Mouse (Mus musculus) hindbrain, embryonic 12.5 days (tissue): ENCODE measurements at regions not wholly inside any gene's neighbourhood (a gene's known extent, or its start where the extent isn't known, plus 50 kb on each side); places are given as distances from the start of the nearest gene placed in this dataset.

Experiments used
- ATAC-seq: fragments of 200-750 bp; cut with Nextera tagmentation; 2 replicates; pipeline ENCODE4 v1.8.0; 2017; ENCODE audit warnings: moderate TSS enrichment; ENCODE audit not compliant: low FRiP score
- H3K27ac ChIP-seq: fragments of 300-500 bp; sonication (generic); 2 replicates; pipeline ENCODE4 v1.5.1; 2016; ENCODE audit warnings: mild to moderate bottlenecking
- H3K27me3 ChIP-seq: fragments of 300-500 bp; sonication (generic); 2 replicates; pipeline ENCODE4 v1.6.1; 2016; ENCODE audit warnings: mild to moderate bottlenecking
- H3K36me3 ChIP-seq: fragments of 300-500 bp; sonication (generic); 2 replicates; pipeline ENCODE4 v1.6.1; 2016; ENCODE audit warnings: mild to moderate bottlenecking
- H3K4me1 ChIP-seq: fragments of 300-500 bp; sonication (generic); 2 replicates; pipeline ENCODE4 v1.6.1; 2016
- H3K4me2 ChIP-seq: fragments of 300-500 bp; sonication (generic); replicated peaks from 2 replicates; pipeline ENCODE4 v1.6.1; 2016; ENCODE audit warnings: mild to moderate bottlenecking
- H3K4me3 ChIP-seq: fragments of 300-500 bp; sonication (generic); 2 replicates; pipeline ENCODE4 v1.5.1; 2016; ENCODE audit warnings: mild to moderate bottlenecking
- H3K9ac ChIP-seq: fragments of 300-500 bp; sonication (generic); 2 replicates; pipeline ENCODE4 v1.6.1; 2016; ENCODE audit warnings: mild to moderate bottlenecking, moderate library complexity
- H3K9me3 ChIP-seq: fragments of 300-500 bp; sonication (generic); replicated peaks from 2 replicates; pipeline ENCODE4 v1.6.1; 2016; ENCODE audit warnings: mild to moderate bottlenecking
- WGBS: fragments of 180-500 bp; shearing (Covaris S2); methylation state at CpG from one replicate; pipeline ENCODE4 v1.1.7; 2016; 5-methylcytosine and 5-hydroxymethylcytosine counted together

DNA sequence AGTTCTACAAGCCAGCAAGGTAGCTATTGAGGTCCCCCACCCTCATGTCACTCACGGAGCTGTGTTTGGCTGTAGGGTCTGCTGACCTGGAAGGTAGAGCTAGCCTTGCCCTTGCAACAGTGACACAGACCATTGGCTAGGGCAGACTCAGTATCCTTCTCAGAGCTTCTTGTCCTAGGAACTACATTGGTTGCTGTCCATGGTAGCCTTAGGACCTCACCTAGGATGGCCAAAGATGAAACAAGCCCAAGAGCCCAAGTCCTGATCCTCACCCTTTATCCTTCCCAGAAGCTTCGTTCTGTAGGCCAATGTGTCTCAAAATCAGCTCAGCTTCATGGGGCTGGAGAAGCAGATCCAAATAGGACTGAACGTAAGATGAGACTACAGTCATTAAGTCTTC, 187.3 kb downstream of the Tmem132e start:
- WGBS = 64% methylated on average over 3 of the region's 3 CpGs
- no peak overlapping the region for H3K9ac ChIP-seq
- peaks cover 14% of the 10 kb centered on the region for H3K4me1 ChIP-seq
- ATAC-seq = no peak
- H3K27ac ChIP-seq = no peak overlapping the region
- no peak overlapping the region for H3K4me2 ChIP-seq
- H3K36me3 ChIP-seq = no peaks in the 10 kb centered on the region
- H3K9me3 ChIP-seq = no peaks in the 10 kb centered on the region
- H3K27me3 ChIP-seq = peaks cover 16% of the 10 kb centered on the region; the same call in 1 of the 2 replicates
- H3K4me3 ChIP-seq = no peak overlapping the region

DNA sequence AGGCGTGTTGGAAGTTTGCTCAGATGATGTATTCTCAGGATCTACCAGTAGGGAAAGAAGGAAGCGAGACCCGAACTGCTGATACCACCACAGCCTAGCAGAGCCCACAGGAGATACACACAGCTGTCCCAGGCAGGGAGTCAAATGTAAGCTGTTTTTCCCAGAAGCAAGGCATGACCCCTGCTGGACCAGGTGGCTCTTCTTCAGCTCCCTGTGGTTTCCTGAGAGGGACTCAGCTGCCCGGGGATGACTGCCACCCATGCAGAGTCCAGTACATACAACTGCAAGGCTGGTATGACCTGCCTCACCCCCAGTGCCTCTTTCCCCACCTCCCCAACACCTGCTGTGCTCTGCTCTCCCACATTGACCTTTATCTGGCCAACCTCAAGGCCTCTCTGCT, 184.4 kb downstream of the Tmem132e start:
- peaks cover 25% of the 10 kb centered on the region; the same call in 1 of the 2 replicates for H3K27me3 ChIP-seq
- peaks cover 12% of the 10 kb centered on the region; the same call in 1 of the 2 replicates for H3K4me1 ChIP-seq
- no peak overlapping the region for H3K4me3 ChIP-seq
- 77% methylated on average over 4 of the region's 4 CpGs for WGBS
- no peak overlapping the region for H3K4me2 ChIP-seq
- ATAC-seq = no peak
- no peaks in the 10 kb centered on the region for H3K36me3 ChIP-seq
- H3K9ac ChIP-seq = no peak overlapping the region
- no peak overlapping the region for H3K27ac ChIP-seq
- no peaks in the 10 kb centered on the region for H3K9me3 ChIP-seq

DNA sequence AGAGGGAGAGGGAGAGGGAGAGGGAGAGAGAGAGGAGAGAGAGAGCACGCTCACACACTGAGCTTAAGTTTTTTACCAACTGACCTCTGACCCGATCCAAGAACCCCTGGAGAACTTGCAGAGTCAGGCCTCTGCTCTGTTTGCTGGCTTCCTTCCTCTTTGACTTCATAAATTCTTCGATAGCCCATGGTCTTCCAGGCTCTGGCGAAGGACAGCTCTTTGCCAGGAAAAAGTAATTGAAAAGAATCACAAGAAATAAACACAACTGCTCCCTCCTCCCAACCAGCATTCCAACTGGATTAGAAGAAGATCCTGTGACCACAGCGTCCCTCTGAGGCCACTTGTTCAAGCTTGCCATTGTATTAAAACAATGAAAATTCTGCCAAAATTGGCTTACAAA, 182.8 kb downstream of the Tmem132e start:
- Histone ChIP-seq H3K9me3 (no peaks in the 10 kb centered on the region), H3K4me1 (peaks cover 19% of the 10 kb centered on the region; the same call in 1 of the 2 replicates), H3K4me2 (no peak overlapping the region), H3K36me3 (no peaks in the 10 kb centered on the region), H3K9ac (no peak overlapping the region), H3K4me3 (no peak overlapping the region), H3K27ac (no peak overlapping the region), H3K27me3 (peaks cover 31% of the 10 kb centered on the region)
- WGBS = 20% methylated on average over 5 of the region's 5 CpGs
- ATAC-seq = no peak

DNA sequence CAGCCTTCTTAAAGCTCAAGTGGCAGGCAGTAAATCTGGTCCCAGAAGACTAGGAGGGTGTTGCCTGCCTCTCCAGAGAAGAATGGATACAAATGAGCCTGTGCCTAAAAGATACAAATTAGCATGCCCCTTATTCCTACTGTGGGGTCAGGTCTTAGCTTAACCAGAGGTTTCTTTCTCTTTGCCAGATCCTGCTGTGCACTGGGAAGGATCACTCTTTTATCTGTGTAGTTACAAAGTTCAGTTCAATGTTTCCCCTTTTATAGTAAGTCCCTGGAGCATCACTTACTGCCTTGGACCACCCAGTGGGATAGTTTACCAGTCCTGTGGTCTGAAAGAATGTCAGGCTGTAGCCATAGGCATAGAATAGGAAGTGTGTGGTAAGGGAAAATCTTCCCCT, 181.1 kb downstream of the Tmem132e start:
- Histone ChIP-seq H3K27me3 (peaks cover 33% of the 10 kb centered on the region), H3K4me1 (peaks cover 19% of the 10 kb centered on the region; the same call in 1 of the 2 replicates)
- no peak for ATAC-seq

DNA sequence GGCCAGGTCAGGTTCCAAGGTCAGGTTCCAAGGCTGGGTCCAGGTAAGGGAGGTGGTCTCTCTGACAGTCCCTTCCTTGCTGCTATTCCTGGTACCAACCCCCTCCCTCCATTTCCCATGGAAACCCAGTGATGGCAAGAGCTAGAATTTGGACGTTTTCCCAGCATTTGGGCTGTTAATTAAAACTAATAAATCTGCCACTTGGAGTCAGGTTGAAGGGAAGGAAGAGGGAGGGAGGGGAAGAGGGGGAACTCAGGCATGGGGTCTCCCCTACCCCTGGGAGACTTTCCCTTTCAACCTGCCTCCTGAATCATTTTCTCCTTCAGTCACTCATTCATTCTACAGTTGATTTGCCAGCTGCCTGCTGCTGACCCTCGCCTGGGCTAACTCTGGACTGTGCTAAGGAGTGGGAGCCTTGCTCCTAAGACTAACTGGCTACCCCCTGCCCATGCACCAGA, 179.5 kb downstream of the Tmem132e start:
- no peak overlapping the region for H3K4me3 ChIP-seq
- no peaks in the 10 kb centered on the region for H3K36me3 ChIP-seq
- 23% methylated on average over 2 of the region's 2 CpGs for WGBS
- H3K9me3 ChIP-seq = no peaks in the 10 kb centered on the region
- no peak overlapping the region for H3K4me2 ChIP-seq
- H3K27me3 ChIP-seq = peaks cover 33% of the 10 kb centered on the region
- H3K27ac ChIP-seq = no peak overlapping the region
- peaks cover 24% of the 10 kb centered on the region; the same call in 1 of the 2 replicates for H3K4me1 ChIP-seq
- no peak overlapping the region for H3K9ac ChIP-seq
- ATAC-seq = no peak

More for the DNA sequence above, 181.1 kb downstream of the Tmem132e start:
- Histone ChIP-seq H3K4me3 (no peak overlapping the region), H3K36me3 (no peaks in the 10 kb centered on the region), H3K4me2 (no peak overlapping the region), H3K9ac (no peak overlapping the region), H3K27ac (no peak overlapping the region), H3K9me3 (no peaks in the 10 kb centered on the region)

DNA sequence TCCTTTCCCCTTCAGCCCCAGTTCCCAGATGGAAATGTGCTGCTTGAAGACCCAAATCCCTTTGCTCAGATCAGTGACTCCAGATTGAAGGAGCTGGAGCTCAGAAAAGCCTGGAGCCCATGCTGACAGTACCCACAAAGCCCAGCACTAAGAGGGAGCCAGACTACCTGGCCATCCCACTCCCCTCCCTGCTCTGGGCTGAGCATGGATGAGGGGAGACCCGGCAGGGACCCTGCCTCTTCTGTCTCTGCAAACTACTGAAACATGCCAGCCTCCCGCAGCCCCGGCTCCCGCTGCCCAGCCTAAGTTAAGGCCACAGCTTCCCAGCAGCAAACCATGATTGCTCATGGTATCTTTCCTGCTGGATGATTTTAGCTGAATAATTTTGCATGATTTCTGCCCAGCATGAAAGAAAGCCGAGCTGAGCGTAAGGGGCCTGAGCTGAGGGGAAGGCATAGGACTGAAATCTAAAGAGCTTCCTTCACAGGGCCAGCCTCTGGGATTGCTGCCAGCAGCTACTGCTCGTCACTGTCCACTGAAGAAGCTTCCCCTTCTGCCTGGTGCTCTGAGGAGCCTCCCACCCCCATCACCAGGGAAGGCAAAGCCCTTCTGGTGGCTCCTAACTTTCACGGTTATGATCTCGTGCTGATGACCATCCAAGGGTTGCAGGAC, 178.4 kb downstream of the Tmem132e start:
- H3K9ac ChIP-seq = no peak overlapping the region
- H3K4me3 ChIP-seq = no peak overlapping the region
- no peak for ATAC-seq
- H3K36me3 ChIP-seq = no peaks in the 10 kb centered on the region
- H3K4me1 ChIP-seq = peaks cover 24% of the 10 kb centered on the region; the same call in 1 of the 2 replicates
- no peak overlapping the region for H3K27ac ChIP-seq
- WGBS = 67% methylated on average over 9 of the region's 9 CpGs
- no peak overlapping the region for H3K4me2 ChIP-seq
- no peaks in the 10 kb centered on the region for H3K9me3 ChIP-seq
- peaks cover 31% of the 10 kb centered on the region for H3K27me3 ChIP-seq

DNA sequence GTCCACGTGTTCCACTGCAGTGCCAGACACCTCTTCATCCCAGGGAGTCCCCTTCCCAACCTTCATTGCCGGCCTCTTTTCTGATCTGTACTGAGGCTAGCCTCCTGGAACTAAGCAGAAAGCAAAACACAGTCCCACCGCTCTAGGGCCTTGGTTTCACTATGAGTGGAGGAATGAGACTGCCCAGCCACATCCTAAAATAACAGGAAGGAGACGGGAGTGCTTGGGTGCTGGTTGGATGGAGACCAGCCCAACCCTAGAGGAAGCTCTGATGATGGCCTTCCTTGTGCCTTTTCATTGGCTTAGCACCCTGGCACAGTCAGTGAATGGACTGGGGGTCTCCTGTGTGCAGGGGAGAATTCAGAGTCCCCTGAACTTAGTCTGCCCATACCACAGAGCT, 177.4 kb downstream of the Tmem132e start:
- no peak for ATAC-seq
- no peak overlapping the region for H3K4me2 ChIP-seq
- no peak overlapping the region for H3K9ac ChIP-seq
- H3K9me3 ChIP-seq = no peaks in the 10 kb centered on the region
- no peak overlapping the region for H3K27ac ChIP-seq
- peaks cover 29% of the 10 kb centered on the region for H3K27me3 ChIP-seq
- 79% methylated on average over 4 of the region's 4 CpGs for WGBS
- no peaks in the 10 kb centered on the region for H3K36me3 ChIP-seq
- no peak overlapping the region for H3K4me3 ChIP-seq
- peaks cover 24% of the 10 kb centered on the region; the same call in 1 of the 2 replicates for H3K4me1 ChIP-seq

DNA sequence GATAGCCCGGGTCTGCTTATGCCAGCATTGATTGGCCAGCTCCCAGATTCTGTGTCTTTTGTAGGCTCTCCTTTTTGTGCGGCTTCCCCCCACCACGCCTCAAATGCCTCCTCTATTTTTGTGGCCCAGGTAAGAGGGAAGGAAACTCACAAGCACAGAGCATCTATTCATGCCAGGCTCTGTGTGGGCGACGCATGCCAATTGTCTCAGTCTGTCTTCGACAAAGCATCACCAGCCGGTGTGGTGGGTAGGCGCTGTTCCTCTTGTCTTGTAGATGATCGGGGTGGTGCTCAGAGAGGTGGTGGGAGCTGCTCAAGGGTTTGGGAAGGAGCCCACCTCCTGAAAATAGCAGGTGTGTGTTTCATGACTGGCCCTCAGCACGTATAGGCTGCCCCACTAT, 175.5 kb downstream of the Tmem132e start:
- Histone ChIP-seq H3K36me3 (no peaks in the 10 kb centered on the region), H3K9me3 (no peaks in the 10 kb centered on the region), H3K27ac (no peak overlapping the region), H3K4me3 (no peak overlapping the region), H3K9ac (no peak overlapping the region), H3K27me3 (peaks cover 20% of the 10 kb centered on the region), H3K4me2 (no peak overlapping the region), H3K4me1 (peaks cover 19% of the 10 kb centered on the region; the same call in 1 of the 2 replicates)
- no peak for ATAC-seq
- 65% methylated on average over 10 of the region's 10 CpGs for WGBS

DNA sequence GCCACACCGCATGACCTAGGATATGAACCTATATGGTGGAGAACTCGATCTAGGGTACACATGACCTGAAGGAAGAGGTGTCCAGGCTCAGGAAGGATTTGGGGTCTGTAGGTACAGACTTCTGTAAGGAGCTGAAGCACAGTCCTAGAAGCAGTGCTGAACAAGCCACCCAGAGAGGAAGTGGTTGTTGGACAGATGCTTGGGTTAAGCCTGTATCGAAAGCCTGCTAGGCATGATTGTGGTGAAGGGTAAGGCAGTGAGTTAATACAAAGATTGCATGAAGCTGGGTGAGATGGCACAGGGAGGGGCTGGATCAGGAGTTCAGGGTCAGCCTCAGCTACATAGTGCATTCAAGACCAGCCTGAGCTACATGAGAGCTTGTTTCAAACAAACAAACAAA, 153.3 kb downstream of the Tmem132e start:
- Histone ChIP-seq H3K27ac (no peak overlapping the region), H3K4me1 (no peaks in the 10 kb centered on the region), H3K27me3 (no peaks in the 10 kb centered on the region), H3K9me3 (peaks cover 3% of the 10 kb centered on the region; the same call in 1 of the 2 replicates), H3K4me3 (no peak overlapping the region), H3K4me2 (no peak overlapping the region), H3K36me3 (no peaks in the 10 kb centered on the region), H3K9ac (no peak overlapping the region)
- no peak for ATAC-seq
- WGBS = 91% methylated on average over 3 of the region's 3 CpGs

DNA sequence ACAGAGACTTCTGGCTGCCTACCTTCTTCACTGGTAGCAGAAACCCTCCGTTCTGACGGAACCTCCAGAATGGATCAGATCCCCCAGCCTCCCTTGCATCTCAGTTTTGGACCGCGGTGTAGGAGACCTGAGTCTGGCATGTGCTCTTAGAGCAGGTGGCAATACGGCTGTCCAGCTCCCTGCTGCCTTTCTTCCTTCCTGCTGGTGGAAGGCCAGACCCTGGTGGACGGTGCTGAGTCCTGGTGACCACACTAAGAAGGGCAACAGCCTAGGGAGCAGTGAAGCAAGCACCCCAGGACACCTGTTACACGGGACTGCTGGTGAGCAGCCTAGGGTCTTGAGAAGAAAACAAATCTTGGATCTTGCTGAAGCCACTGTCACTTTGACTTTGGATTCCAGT, 152.7 kb downstream of the Tmem132e start:
- Histone ChIP-seq H3K27me3 (no peaks in the 10 kb centered on the region), H3K4me2 (no peak overlapping the region), H3K4me3 (no peak overlapping the region), H3K9ac (no peak overlapping the region), H3K36me3 (no peaks in the 10 kb centered on the region), H3K27ac (no peak overlapping the region), H3K9me3 (peaks cover 3% of the 10 kb centered on the region; the same call in 1 of the 2 replicates), H3K4me1 (no peaks in the 10 kb centered on the region)
- WGBS = 85% methylated on average over 7 of the region's 7 CpGs
- ATAC-seq = no peak

DNA sequence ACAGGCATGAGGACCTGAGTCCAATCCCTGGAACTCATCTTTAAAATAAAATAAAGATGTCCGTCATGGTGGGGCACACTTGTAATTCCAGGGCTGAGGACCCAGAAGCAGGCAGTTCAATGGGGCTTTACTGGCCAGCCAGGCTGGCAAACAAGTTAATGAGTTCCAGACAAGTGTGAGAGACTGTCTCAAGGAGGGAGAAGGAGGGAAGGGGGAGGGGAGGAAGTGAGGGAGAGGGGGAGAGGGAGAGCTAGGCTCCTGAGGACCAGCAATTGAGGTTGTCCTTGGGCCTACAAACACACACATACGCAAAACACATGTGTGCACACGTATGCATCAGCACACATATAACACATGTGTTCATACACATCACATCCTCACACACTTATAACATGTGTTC, 149.2 kb downstream of the Tmem132e start:
- Histone ChIP-seq H3K4me1 (no peaks in the 10 kb centered on the region), H3K27ac (no peak overlapping the region), H3K9me3 (peaks cover 3% of the 10 kb centered on the region; the same call in 1 of the 2 replicates), H3K27me3 (no peaks in the 10 kb centered on the region), H3K4me3 (no peak overlapping the region), H3K36me3 (no peaks in the 10 kb centered on the region), H3K9ac (no peak overlapping the region), H3K4me2 (no peak overlapping the region)
- no peak for ATAC-seq
- 74% methylated on average over 3 of the region's 3 CpGs for WGBS

DNA sequence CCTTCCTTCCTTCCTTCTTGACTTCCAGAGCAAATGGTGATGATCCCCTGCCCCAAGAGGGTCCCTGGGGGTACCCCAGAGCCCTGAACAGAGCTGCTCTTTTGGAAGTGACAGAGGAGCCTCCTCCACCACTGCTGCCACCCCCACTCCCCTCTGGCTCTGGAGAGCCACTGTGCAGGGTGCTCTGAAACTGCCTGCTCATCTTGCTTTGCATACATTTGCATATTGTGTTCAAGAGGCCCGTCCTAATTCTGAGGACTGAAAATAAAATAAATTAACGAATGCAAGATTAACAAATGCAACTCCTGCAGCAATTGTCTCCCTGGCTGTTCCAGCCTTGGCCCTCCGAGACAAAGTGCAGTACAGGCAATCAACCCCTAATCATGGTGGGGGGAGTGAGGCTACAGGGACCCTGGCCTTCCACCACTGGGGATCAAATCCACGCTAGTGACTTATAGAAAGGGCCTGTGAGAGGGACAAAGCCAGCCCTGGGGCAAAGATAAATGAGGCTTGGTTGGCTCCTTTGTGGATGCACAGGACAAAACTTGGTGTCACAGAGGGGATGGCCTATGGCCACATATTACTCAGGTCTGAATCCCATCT, 134.6 kb downstream of the Tmem132e start:
- H3K4me2 ChIP-seq = no peak overlapping the region
- H3K36me3 ChIP-seq = no peaks in the 10 kb centered on the region
- peaks cover 5% of the 10 kb centered on the region; the same call in 1 of the 2 replicates for H3K27me3 ChIP-seq
- H3K9me3 ChIP-seq = no peaks in the 10 kb centered on the region
- H3K27ac ChIP-seq = peak overlapping the region; percentile 62
- H3K4me3 ChIP-seq = no peak overlapping the region
- peak; percentile 50; the same call in 1 of the 2 replicates for ATAC-seq
- peaks cover 31% of the 10 kb centered on the region for H3K4me1 ChIP-seq
- no peak overlapping the region for H3K9ac ChIP-seq
- WGBS = 18% methylated on average over 4 of the region's 4 CpGs

DNA sequence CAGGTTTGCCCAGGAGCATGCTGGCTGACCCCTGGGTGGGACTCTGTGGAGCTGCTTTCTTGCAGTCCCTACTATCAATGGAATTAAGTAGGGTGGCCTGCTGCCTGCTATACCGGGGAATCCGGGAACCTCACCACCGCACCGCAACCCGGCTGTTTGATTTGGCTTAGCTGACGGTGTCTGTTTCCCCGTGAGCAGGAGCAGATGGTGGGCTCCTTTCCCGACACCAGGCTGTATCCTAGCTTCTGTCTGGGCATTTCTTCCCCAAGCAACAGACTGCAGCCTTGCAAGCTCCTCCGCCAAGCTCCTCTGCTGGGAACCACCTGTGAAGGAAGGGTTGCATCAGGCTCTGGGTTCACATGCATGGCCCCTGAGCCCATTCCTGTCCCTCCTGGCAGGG, 132.7 kb downstream of the Tmem132e start:
- ATAC-seq = no peak
- Histone ChIP-seq H3K27me3 (peaks cover 5% of the 10 kb centered on the region; the same call in 1 of the 2 replicates), H3K9ac (no peak overlapping the region), H3K4me1 (peaks cover 32% of the 10 kb centered on the region), H3K9me3 (no peaks in the 10 kb centered on the region), H3K4me2 (no peak overlapping the region), H3K4me3 (no peak overlapping the region), H3K36me3 (no peaks in the 10 kb centered on the region), H3K27ac (no peak overlapping the region)
- 55% methylated on average over 9 of the region's 9 CpGs for WGBS
